Mouse (Mus musculus): ENCODE results near the gene Bub1b. TPM values are rescaled to one million over a fixed set of nuclear protein-coding genes. Genes with fewer than 3 reads are reported as not detected.

Bub1b gene
- polyA plus RNA-seq, 1 experiment, result 3.4 TPM

DNA sequence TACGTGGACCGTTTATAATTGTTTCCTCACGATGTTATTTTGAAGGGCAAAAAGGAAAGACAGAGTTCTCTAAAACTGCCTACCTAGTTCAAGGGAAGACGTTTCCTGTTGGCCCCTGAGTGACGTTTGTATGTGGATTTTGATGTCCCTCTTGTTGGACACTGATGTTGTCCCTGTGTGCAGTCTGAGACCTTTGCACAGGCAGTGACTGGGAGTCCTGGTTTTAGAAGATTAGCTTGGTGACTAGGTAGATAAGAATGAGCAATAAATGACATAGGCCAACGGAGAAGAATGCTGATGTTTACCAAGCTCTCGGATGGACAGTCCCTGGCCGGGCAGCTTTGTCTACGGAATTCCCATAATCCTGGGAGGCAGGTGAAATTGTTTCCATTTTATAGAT lies 63.9 kb downstream of the Bub1b start:
- H3K27me3 ChIP-seq (ENCODE audit: control insufficient read depth, insufficient read depth, low read length), result no peaks in the 10 kb centered on the region
- peaks cover 4% of the 10 kb centered on the region; the same call in 1 of the 2 replicates for H3K4me1 ChIP-seq (ENCODE audit: control insufficient read depth, insufficient read depth, low read length)
- TF ChIP-seq POLR2A (IDR thresholded peaks at IDR 0.05; ENCODE audit: borderline replicate concordance, insufficient read depth, low read length) (no peak), CTCF (IDR thresholded peaks at IDR 0.05; ENCODE audit: borderline replicate concordance, insufficient read depth, low read depth, low read length) (no peak)

GRCm38 (mm10) chr2:118662902-118663803 lies 65.1 kb downstream of the Bub1b start, which contains the start of gene Pak6:
TSS of gene Pak6 (plus strand) at chr2:118663303.
- Histone ChIP-seq H3K27me3 (ENCODE audit: control insufficient read depth, insufficient read depth, low read length) (no peaks in the 10 kb centered on the region), H3K27ac (ENCODE audit: insufficient read depth, low read length) (no peak within 1 kb of the TSS), H3K4me3 (replicated peaks; ENCODE audit: insufficient read depth, low read depth, low read length) (peak within 1 kb of the TSS; percentile 44), H3K4me1 (ENCODE audit: control insufficient read depth, insufficient read depth, low read length) (peaks cover 4% of the 10 kb centered on the region; the same call in 1 of the 2 replicates)
- WGBS, result 3% methylated on average over 37 of the region's 37 CpGs
- peak; percentile 18 to 39 for DNase-seq
- no peak for TF ChIP-seq CTCF (IDR thresholded peaks at IDR 0.05; ENCODE audit: borderline replicate concordance, insufficient read depth, low read depth, low read length)
- TF ChIP-seq POLR2A (IDR thresholded peaks at IDR 0.05; ENCODE audit: borderline replicate concordance, insufficient read depth, low read length), result no peak

More for the DNA sequence above, 63.9 kb downstream of the Bub1b start:
- DNase-seq, result no peak
- no peak overlapping the region for H3K4me3 ChIP-seq (replicated peaks; ENCODE audit: insufficient read depth, low read depth, low read length)
- H3K27ac ChIP-seq (ENCODE audit: insufficient read depth, low read length), result no peak overlapping the region
- 94% methylated on average over 9 of the region's 9 CpGs for WGBS

- DNase-seq, result peak; percentile 16 to 28
- no peak overlapping the region for H3K27ac ChIP-seq (ENCODE audit: insufficient read depth, low read length)
- WGBS, result 51% methylated on average over 19 of the region's 19 CpGs
- TF ChIP-seq CTCF (IDR thresholded peaks at IDR 0.05; ENCODE audit: borderline replicate concordance, insufficient read depth, low read depth, low read length), result no peak
- no peak for TF ChIP-seq POLR2A (IDR thresholded peaks at IDR 0.05; ENCODE audit: borderline replicate concordance, insufficient read depth, low read length)
- no peaks in the 10 kb centered on the region for H3K27me3 ChIP-seq (ENCODE audit: control insufficient read depth, insufficient read depth, low read length)
- peak overlapping the region; percentile 44 for H3K4me3 ChIP-seq (replicated peaks; ENCODE audit: insufficient read depth, low read depth, low read length)
- peaks cover 4% of the 10 kb centered on the region; the same call in 1 of the 2 replicates for H3K4me1 ChIP-seq (ENCODE audit: control insufficient read depth, insufficient read depth, low read length)
Observed at GRCm38 (mm10) chr2:118663804-118664766, 66.1 kb downstream of the Bub1b start.

DNA sequence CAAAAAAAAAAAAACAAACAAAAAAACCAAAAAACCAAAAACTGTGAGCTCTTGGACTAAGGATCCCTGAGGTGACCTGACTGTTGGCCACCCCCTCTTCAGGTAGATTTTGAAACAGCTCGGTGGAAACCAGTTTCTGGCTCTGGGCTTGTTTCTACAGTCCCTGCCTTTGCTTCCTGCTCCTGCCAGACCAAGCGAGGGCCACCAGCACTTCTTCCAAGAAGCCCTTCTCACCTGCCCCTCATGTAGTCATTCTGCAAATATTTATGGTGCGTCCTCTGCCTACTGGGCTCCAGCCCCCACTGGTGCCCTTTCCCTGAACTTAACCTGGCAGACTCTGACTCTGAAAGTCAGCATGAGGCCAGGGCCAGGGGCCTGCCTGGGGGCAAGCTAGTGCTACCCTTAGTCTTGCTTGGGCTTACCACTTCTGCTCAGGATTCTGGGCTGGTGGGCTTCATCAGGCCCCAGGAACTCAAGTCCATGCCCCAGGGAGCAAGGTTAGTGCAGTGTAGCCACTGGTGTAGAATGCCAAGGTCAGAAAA lies 67.0 kb downstream of the Bub1b start:
- peaks cover 4% of the 10 kb centered on the region; the same call in 1 of the 2 replicates for H3K4me1 ChIP-seq (ENCODE audit: control insufficient read depth, insufficient read depth, low read length)
- H3K27ac ChIP-seq (ENCODE audit: insufficient read depth, low read length), result no peak overlapping the region
- H3K27me3 ChIP-seq (ENCODE audit: control insufficient read depth, insufficient read depth, low read length), result no peaks in the 10 kb centered on the region
- no peak overlapping the region for H3K4me3 ChIP-seq (replicated peaks; ENCODE audit: insufficient read depth, low read depth, low read length)
- WGBS, result 91% methylated on average over 3 of the region's 3 CpGs
- no peak for DNase-seq
- TF ChIP-seq CTCF (IDR thresholded peaks at IDR 0.05; ENCODE audit: borderline replicate concordance, insufficient read depth, low read depth, low read length) (no peak), POLR2A (IDR thresholded peaks at IDR 0.05; ENCODE audit: borderline replicate concordance, insufficient read depth, low read length) (no peak)

- Histone ChIP-seq H3K4me3 (replicated peaks; ENCODE audit: insufficient read depth, low read depth, low read length) (no peak overlapping the region), H3K27ac (ENCODE audit: insufficient read depth, low read length) (no peak overlapping the region), H3K27me3 (ENCODE audit: control insufficient read depth, insufficient read depth, low read length) (no peaks in the 10 kb centered on the region), H3K4me1 (ENCODE audit: control insufficient read depth, insufficient read depth, low read length) (peaks cover 4% of the 10 kb centered on the region; the same call in 1 of the 2 replicates)
- no peak for DNase-seq
- TF ChIP-seq POLR2A (IDR thresholded peaks at IDR 0.05; ENCODE audit: borderline replicate concordance, insufficient read depth, low read length) (no peak), CTCF (IDR thresholded peaks at IDR 0.05; ENCODE audit: borderline replicate concordance, insufficient read depth, low read depth, low read length) (no peak)
- WGBS, result 98% methylated on average over 4 of the region's 4 CpGs
Observed at GRCm38 (mm10) chr2:118665616-118666015, 67.6 kb downstream of the Bub1b start.

- 89% methylated on average over 5 of the region's 5 CpGs for WGBS
- Histone ChIP-seq H3K27me3 (ENCODE audit: control insufficient read depth, insufficient read depth, low read length) (no peaks in the 10 kb centered on the region), H3K4me3 (replicated peaks; ENCODE audit: insufficient read depth, low read depth, low read length) (no peak overlapping the region), H3K4me1 (ENCODE audit: control insufficient read depth, insufficient read depth, low read length) (peaks cover 4% of the 10 kb centered on the region; the same call in 1 of the 2 replicates), H3K27ac (ENCODE audit: insufficient read depth, low read length) (no peak overlapping the region)
- DNase-seq, result no peak
- no peak for TF ChIP-seq CTCF (IDR thresholded peaks at IDR 0.05; ENCODE audit: borderline replicate concordance, insufficient read depth, low read depth, low read length)
- no peak for TF ChIP-seq POLR2A (IDR thresholded peaks at IDR 0.05; ENCODE audit: borderline replicate concordance, insufficient read depth, low read length)
Observed at GRCm38 (mm10) chr2:118667181-118667580, 69.2 kb downstream of the Bub1b start.

GRCm38 (mm10) chr2:118669245-118669644 lies 71.2 kb downstream of the Bub1b start:
- DNase-seq, result no peak
- Histone ChIP-seq H3K27ac (ENCODE audit: insufficient read depth, low read length) (no peak overlapping the region), H3K4me1 (ENCODE audit: control insufficient read depth, insufficient read depth, low read length) (no peaks in the 10 kb centered on the region), H3K4me3 (replicated peaks; ENCODE audit: insufficient read depth, low read depth, low read length) (no peak overlapping the region), H3K27me3 (ENCODE audit: control insufficient read depth, insufficient read depth, low read length) (no peaks in the 10 kb centered on the region)
- 63% methylated on average over 6 of the region's 6 CpGs for WGBS
- no peak for TF ChIP-seq POLR2A (IDR thresholded peaks at IDR 0.05; ENCODE audit: borderline replicate concordance, insufficient read depth, low read length)
- no peak for TF ChIP-seq CTCF (IDR thresholded peaks at IDR 0.05; ENCODE audit: borderline replicate concordance, insufficient read depth, low read depth, low read length)

All from cerebellum, adult 2 months (tissue).